Mouse (Mus musculus) adrenal gland (tissue): ENCODE measurements around the gene Mapk9.

ENCODE experiments used
- intact Hi-C: fragments of 180-260 bp; cut with DNase I; formaldehyde crosslinking; loops from one replicate; pipeline ENCODE4 v1.15.1; 2025

Mapk9 gene

DNA sequence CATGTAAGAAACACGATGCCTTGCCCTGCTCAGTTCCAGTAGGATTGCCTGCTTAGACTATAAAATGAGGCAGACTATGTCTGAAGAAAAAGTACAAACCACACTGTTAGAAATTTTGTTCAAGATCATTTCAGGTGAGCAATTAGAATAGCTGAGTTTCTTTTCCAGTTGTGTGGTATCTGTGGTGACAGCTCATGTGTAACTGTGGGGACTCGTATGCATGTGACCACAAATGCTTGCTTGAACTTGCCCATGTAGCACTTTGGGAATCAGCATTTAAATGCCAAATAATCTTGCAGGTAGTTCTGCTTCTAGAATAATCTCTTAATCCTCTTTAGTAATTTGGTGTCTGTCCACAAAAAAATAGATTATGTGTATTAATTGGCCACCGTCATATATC is 36.8 kb downstream of the Mapk9 start:
- intact Hi-C loops: no loop called here

- intact Hi-C loops: no loop called here
Observed at GRCm38 (mm10) chr11:49888469-49888868, 41.9 kb downstream of the Mapk9 start.

- intact Hi-C loops: no loop called here
Observed at GRCm38 (mm10) chr11:49891993-49892392, 45.4 kb downstream of the Mapk9 start.

DNA sequence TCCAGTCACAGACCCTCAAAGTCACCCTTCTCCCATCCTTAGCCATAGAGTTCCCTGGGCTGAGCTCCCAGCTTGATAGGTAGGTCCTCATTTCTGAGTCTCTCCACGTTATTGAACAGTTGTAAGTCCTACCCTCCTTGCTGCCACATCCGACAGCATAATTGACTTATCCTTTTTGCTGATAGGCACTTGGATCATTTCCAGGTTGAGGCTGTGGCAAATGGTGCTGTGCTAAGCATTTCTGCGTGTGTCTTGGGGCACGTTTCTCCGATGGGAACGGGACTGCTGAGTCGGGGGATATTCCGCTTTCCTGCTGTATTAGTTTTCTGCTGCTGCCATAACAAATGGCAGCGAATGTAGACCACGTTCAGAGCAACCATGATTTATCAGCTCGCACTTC is 47.3 kb downstream of the Mapk9 start:
- intact Hi-C loops: no loop called here

DNA sequence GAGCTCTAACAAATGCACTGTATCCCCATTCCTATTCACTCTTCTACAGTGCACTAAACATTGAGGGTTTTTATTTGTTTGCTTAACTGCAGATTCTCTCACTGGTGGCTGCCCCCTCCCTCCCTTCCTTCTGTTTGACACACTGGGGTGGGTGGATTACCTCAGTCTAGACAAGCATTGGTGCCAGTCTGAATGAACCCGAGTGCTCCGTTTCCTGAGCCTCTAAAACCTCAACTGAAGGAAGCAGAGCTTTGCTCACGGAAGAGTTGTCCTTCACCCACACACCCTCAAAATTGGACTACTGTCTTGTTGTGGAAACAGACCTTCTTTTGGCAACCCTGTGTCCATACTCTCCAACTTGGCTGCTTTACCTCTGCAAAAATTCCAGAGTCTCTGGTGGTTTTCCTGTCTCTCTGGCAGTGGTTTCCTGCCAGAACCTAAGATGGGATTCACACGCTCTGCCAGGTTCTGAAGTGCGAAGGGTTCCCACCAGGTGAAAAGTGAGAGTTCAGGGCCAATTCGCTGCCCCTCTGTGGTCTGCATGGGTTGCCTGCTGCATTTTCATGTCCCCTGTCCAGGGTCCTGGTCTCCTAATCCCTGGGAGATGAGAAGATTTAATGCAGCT is 49.5 kb downstream of the Mapk9 start:
- intact Hi-C loops: no loop called here

DNA sequence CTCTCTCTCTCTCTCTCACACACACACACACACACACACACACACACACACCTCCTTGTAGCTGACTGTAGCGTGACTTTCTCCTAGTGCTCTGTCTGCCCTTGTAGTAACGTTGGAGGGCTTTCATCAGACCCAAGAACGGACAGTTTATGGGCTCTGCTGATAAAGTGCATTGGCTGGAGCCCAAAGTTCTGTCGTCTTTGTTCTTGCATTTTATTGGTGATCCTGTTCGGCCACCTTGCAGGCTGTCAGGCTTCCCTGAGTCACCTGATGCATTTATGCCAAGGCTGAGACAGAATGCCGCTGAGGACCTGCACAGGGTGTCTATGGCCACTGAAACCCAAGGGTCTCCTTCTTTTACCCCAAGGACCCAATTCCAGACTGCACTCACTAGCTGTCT is 53.5 kb downstream of the Mapk9 start:
- intact Hi-C loops: loop anchor here (5.0 kb wide), 1 partner anchor 57 kb away; no protein-coding TSS in a partner anchor

GRCm38 (mm10) chr11:49900962-49901658 is 54.6 kb downstream of the Mapk9 start:
- intact Hi-C loops: loop anchor here (5.0 kb wide), 1 partner anchor 56 kb away; no protein-coding TSS in a partner anchor

GRCm38 (mm10) chr11:49901659-49902458 is 55.3 kb downstream of the Mapk9 start, which contains the start of gene Rasgef1c:
Gene Rasgef1c (plus strand): TSS chr11:49901835.
- intact Hi-C loops: loop anchor here (5.0 kb wide), 1 partner anchor 55 kb away; no protein-coding TSS in a partner anchor

DNA sequence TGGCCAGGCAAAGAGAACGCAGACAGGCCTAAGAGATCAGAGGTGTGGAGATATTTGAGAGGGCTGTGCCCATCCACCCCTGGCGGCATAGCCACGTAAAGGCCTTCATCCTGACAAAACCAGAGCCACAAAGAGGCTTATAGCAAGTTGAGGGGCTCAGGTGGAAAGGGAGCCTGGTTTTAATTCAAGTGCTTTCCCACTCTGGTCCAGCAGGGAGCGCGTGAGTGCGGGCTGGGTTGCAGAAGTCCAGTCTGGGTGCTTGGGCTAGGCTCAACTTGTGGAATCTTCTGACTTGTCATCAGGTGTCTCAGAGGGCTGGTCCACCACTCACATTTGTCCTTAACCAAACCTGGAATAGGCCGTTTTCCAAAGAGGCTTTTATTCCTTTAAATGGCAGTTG is 56.8 kb downstream of the Mapk9 start:
- intact Hi-C loops: loop anchor here (5.0 kb wide), 1 partner anchor 54 kb away; no protein-coding TSS in a partner anchor

DNA sequence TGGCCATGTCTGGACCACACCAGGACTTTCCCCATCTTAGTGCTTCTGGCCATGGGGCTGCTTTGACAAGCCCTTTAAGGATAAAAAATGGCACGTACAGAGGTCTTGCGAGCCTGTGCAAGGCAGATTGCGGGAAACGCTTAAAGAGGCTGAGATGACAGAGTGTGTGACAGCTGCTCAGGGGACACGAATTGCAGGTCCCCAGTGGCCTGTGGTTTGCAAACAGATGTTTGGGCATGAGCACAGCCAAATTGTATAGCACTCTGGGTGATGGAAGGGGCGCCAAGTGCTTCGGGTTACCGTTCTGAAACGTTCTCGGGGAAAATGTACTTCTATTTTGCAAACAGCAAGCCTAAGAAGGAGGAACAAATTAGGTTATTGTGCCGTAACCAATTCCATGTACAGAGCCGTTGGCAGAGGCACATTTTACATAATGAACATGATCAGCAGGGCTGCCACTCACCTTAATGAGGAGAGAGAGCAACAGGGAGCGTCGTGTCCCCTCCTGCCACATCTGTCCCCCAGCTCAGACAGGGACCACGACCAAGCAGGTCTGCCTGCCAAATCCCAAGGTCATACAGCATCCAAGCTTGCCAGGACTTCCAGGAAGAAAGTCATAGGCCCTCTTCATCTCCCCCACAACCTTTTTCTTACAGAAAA is 72.1 kb downstream of the Mapk9 start:
- intact Hi-C loops: no loop called here

GRCm38 (mm10) chr11:49919304-49919703 is 72.8 kb downstream of the Mapk9 start:
- intact Hi-C loops: no loop called here

DNA sequence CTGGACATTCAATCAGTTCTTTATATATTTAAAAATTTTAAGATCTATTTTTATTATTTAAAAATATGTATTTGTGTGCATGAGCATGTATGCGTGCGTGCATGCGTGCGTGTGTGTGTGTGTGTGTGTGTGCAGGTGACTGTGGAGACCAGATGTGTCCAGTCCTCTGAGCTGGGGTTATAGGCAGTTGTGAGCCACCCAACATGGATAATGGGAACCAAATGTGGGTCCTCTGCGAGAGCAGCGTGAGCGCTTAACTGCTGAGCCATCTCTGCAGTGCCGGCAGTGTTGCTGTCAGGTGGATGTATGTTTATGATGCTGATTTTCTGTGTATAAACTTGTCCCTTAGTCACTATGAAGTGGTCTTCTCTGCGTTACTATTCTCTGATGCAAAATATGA is 77.0 kb downstream of the Mapk9 start:
- intact Hi-C loops: no loop called here

- intact Hi-C loops: no loop called here
Observed at GRCm38 (mm10) chr11:49926183-49926582, 79.6 kb downstream of the Mapk9 start.

DNA sequence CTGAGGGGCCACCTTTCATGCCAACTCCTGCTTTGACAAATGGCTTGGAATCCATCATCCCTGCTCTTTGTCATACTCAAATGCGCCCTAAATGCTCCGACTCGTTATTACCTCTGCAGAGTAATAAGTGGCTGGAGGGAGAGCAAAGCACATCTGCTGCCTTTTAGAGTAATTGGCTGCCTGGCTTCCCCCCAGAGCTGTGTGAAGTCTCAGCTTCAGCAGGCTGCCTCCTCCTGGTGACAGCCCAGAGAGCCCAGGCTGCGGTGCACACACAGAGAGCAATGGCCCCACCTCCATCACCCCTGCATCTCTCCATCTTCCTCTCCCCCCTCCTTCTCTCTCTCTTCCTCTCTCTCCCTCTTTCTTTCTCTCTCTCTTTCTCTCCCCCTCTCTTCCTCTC is 80.6 kb downstream of the Mapk9 start:
- intact Hi-C loops: no loop called here

DNA sequence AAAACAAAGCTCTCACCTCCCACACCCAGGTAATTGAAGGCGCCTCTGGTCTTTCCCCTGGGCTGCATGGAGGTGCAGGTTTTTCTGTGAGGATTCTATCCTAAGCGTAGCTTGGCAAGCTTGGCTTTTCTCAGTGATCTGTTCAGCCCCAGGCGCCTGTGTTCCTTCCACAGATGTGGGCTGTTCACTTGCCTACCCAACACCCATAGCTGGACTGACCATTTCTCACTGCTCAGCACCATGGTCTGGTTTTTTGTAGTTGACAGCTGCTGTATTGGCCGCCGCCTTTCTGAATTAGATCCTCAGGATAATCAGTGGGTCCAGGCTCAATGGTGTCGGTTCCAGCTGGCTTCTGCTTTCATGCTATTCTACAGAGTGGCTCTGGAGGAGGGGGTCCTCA is 81.1 kb downstream of the Mapk9 start:
- intact Hi-C loops: no loop called here

DNA sequence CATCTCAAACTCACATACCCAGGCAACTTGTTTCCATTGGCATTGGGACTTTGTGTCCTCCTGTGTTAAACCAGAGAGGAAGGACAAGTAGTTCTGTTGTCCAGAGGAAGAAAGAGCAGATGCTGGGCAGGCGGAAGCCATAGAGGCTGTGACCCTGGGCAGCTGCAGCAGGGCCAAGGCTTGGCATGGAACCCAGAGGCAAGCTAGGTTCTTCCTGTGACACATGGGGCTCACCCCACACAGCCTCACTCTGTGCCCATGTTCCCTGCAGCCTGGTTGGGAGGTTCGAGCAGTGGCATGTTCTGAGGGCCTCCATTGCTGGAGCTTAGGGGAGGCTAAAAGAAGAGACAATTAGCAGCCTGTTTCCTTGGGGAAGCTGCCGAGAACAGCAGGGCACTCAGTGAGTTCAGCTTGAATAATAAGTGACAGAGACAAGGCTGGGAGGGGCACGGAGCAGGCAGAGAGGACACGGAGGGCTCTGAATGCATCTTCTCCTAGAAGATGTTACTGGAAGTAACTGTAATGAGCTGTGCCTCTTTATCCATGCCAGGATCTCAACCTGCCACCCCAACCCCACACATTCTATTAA is 84.6 kb downstream of the Mapk9 start:
- intact Hi-C loops: no loop called here

GRCm38 (mm10) chr11:49931853-49932252 is 85.3 kb downstream of the Mapk9 start:
- intact Hi-C loops: no loop called here

GRCm38 (mm10) chr11:49933811-49934210 is 87.3 kb downstream of the Mapk9 start:
- intact Hi-C loops: no loop called here

GRCm38 (mm10) chr11:49934322-49934721 is 87.8 kb downstream of the Mapk9 start:
- intact Hi-C loops: no loop called here
